Mouse (Mus musculus) v-Abl transformed pro-B cells (cell line): ENCODE measurements at regions not wholly inside any gene's neighbourhood (a gene's known extent, or its start where the extent isn't known, plus 50 kb on each side); places are given as distances from the start of the nearest gene placed in this dataset.
"Not testable (repeated sequence)": the region's sequence is repeated elsewhere in the genome, so short reads cannot be mapped to it uniquely, and the experiment has no call there.

ENCODE experiments used
- in situ Hi-C, 2 experiments: fragments of 400-800 bp; cut with MboI; formaldehyde crosslinking; loops; one replicate each; pipeline ENCODE4 v1.15.1; 2025; ENCODE audit not compliant: unreplicated experiment in 2 of 2

- in situ Hi-C loops = loop anchor here in 1 of 2 experiments (25.0 kb wide), 1 partner anchor 95 kb away; no protein-coding TSS in a partner anchor
These were observed 871.9 kb upstream of the Olfr1507 start for GRCm38 (mm10) chr14:53367420-53367819.

GRCm38 (mm10) chr14:53363995-53364394 lies 868.4 kb upstream of the Olfr1507 start:
- in situ Hi-C loops = loop anchor here in 1 of 2 experiments (25.0 kb wide), 1 partner anchor 98 kb away; no protein-coding TSS in a partner anchor

GRCm38 (mm10) chr14:53362054-53362453 lies 866.5 kb upstream of the Olfr1507 start:
- in situ Hi-C loops = loop anchor here in 1 of 2 experiments (25.0 kb wide), 1 partner anchor 100 kb away; no protein-coding TSS in a partner anchor

- in situ Hi-C loops = loop anchor here in 1 of 2 experiments (25.0 kb wide), 1 partner anchor 105 kb away; no protein-coding TSS in a partner anchor
These were observed 861.9 kb upstream of the Olfr1507 start for GRCm38 (mm10) chr14:53357498-53357897.

- in situ Hi-C loops = loop anchor here in 1 of 2 experiments (25.0 kb wide), 1 partner anchor 106 kb away; no protein-coding TSS in a partner anchor
These were observed 861.2 kb upstream of the Olfr1507 start for GRCm38 (mm10) chr14:53356783-53357182.

- in situ Hi-C loops = loop anchor here in 1 of 2 experiments (25.0 kb wide), 1 partner anchor 111 kb away; no protein-coding TSS in a partner anchor
These were observed 855.9 kb upstream of the Olfr1507 start for GRCm38 (mm10) chr14:53351457-53351856.

GRCm38 (mm10) chr14:53350780-53351179 lies 855.2 kb upstream of the Olfr1507 start:
- in situ Hi-C loops = loop anchor here in 1 of 2 experiments (25.0 kb wide), 1 partner anchor 112 kb away; no protein-coding TSS in a partner anchor

GRCm38 (mm10) chr14:53349111-53349510 lies 853.6 kb upstream of the Olfr1507 start:
- in situ Hi-C loops = not testable (repeated sequence)

- in situ Hi-C loops = not testable (repeated sequence)
These were observed 850.0 kb upstream of the Olfr1507 start for GRCm38 (mm10) chr14:53345568-53345967.

GRCm38 (mm10) chr14:53343849-53344248 lies 848.3 kb upstream of the Olfr1507 start:
- in situ Hi-C loops = not testable (repeated sequence)

GRCm38 (mm10) chr14:53339167-53339566 lies 843.6 kb upstream of the Olfr1507 start:
- in situ Hi-C loops = not testable (repeated sequence)

- in situ Hi-C loops = not testable (repeated sequence)
These were observed 841.9 kb upstream of the Olfr1507 start for GRCm38 (mm10) chr14:53337446-53337845.

- in situ Hi-C loops = not testable (repeated sequence)
These were observed 841.2 kb upstream of the Olfr1507 start for GRCm38 (mm10) chr14:53336705-53337104.

GRCm38 (mm10) chr14:53334451-53334850 lies 838.9 kb upstream of the Olfr1507 start:
- in situ Hi-C loops = not testable (repeated sequence)

GRCm38 (mm10) chr14:53331153-53331552 lies 835.6 kb upstream of the Olfr1507 start:
- in situ Hi-C loops = not testable (repeated sequence)

GRCm38 (mm10) chr14:53324367-53324766 lies 828.8 kb upstream of the Olfr1507 start:
- in situ Hi-C loops = not testable (repeated sequence)

- in situ Hi-C loops = not testable (repeated sequence)
These were observed 823.2 kb upstream of the Olfr1507 start for GRCm38 (mm10) chr14:53318512-53319309.

- in situ Hi-C loops = not testable (repeated sequence)
These were observed 816.9 kb upstream of the Olfr1507 start for GRCm38 (mm10) chr14:53312490-53312889.

GRCm38 (mm10) chr14:53303179-53303578 lies 807.6 kb upstream of the Olfr1507 start:
- in situ Hi-C loops = not testable (repeated sequence)

- in situ Hi-C loops = not testable (repeated sequence)
These were observed 806.9 kb upstream of the Olfr1507 start for GRCm38 (mm10) chr14:53302491-53302829.

GRCm38 (mm10) chr14:53301722-53302490 lies 806.4 kb upstream of the Olfr1507 start:
- in situ Hi-C loops = not testable (repeated sequence)
